Mouse (Mus musculus): ENCODE measurements around the gene Ap5m1.
"Not testable (repeated sequence)": the region's sequence is repeated elsewhere in the genome, so short reads cannot be mapped to it uniquely, and the experiment has no call there.

Ap5m1 gene

DNA sequence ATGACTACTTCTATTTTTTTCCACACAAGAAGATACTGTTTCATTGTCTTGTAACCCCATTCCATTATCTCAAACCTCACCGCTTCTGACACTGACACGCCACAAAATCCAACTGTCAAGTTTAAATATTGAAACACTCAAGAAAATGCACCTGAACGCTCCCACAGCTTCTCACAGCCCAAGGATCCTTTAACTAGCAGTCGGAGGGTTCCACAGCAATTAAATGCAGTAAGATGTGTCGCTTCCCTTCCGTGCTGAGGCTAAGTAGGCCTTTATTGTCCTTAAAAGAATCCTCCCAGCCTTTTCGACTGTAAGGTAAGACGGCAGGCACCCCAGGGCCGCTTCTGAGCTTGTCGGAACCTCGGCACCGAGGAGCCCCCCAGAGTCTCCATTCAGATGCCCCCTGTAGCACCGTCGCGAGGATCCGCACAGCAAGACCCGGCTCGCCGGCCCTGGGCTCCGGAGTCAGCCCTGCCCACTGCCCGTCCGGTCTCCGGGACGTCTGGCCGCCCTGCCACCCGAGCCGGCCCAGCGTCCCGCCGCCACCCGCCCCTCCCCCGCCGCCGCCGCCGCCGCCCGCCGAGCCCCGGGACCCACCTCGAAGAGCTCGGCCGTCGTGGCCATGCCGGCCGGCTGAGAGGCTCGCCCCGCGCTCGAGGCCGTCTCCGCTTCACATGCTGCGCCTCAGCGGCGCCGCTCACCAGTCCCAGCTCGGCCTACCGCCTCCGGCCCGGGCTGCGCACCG, at the start of gene Ap5m1:
Gene Ap5m1, plus strand, starts transcription at position 569 of the 745 bp plus-strand sequence.
- in situ Hi-C loops (cut with MseI, MboI), result no loop called here

DNA sequence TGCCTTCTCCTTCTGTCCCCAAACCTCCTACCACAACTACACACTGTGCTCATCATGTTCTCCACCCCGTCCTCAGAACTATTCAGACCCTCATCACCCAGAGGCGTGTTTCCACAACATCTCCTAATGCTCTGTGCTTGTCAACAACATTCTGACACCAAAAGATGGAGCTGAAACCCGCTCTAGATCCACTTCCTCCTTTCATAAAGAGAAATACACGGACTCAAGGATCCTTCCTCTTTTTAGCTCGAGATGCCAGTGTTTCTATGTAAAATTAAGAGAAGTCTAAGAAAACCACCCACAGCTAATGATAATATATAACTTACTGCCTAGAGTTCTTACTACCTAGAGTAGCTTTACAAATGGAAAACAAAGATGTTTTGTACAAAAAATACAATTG, 46.1 kb upstream of the Ap5m1 start:
- in situ Hi-C loops (cut with MseI, MboI), result no loop called here

DNA sequence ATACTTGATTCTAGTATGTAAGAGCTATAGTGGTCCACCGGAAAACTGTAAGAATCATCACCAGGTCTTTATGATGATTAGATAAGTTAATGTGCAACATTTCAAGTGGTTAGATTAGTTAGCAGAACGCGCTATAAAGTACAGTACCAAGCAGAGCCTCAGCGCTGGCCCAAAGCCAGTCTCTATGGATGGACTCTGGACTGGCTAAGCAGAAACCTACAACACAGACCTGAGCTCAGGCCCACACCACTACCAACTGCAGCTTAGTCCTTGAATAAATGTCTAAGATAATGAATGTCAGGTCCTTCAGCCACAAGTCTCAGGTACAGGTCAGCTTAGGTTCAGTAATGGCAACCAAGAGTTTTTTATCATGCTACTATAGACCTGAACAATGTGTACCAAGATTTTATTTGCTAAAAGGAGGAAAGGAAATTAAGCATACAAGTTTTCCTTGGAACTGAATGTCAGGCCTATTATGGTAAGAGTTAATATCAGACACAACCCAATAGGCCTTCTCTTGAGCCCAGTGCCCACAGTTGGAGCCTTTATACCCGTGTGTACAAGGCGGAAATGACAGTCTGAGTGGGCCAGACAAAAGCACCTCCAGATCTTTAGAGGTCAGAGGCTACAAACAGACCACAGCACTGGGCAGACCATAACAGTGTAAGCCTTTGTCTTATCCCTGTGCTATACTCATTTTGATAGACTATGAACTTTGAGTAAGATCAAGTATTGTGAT, 38.7 kb upstream of the Ap5m1 start:
- in situ Hi-C loops (cut with MseI, MboI), result no loop called here

DNA sequence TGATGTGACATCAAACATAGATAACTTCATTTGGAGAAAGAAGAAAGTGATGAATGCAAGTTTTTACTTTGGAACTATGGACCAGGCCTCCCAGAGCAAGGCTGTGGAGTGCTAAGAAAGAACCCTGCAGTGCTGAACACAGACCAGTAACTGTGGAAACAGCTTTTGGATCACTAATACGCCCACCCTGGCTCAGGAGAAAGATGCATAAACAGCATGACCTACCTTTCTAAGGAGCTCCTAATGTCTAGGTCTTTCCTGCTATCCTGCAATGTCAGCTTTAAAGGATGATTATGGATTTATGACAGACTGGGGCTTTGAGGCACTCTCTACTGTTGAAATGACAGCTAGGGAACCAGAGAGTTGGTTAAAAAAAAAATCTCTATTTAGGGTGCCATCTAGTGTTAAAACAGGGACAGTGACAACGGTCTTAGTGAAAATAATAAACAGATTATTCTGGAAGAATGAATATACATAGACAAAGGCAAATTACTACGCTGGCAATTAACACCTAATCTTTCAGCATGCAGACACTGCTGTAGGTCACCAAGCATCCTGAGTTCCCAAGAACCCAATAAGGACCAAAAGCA, 38.0 kb upstream of the Ap5m1 start:
- in situ Hi-C loops (cut with MseI, MboI), result no loop called here

DNA sequence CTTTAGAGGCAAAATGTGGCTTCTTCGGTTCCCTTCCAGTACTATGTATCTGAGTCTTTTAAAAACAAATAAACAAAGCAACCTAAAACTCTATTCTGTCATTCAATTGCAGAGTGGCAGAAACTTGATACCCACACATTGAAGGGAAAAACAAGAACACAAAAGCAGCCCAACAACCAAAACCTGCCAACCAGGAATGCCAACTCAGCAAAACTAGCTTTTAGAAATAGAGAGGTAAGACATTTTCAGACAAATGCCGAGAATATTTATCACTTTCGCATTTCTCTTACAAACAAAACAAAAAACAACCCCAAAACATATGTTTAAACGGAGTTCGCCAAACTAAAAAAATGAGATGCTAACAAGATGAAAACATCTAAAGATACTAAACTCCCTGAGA, 36.9 kb upstream of the Ap5m1 start:
- in situ Hi-C loops (cut with MseI, MboI), result no loop called here

DNA sequence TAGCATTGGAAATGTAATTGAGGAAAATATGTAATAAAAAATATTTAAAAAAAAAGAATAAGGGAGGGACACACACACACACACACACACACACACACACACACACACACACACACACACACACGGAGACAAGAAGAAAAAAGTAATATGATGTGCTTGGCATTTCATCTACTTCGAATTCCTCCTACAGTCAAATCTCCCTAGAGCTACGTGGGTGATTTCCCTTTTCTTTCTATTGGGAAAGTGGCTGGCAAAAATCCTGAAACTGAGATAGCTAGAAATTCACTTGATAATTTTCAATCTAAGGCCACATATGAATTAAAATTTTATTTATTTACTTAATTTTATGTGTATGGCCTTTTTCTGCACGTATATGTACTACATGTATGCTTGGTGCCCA, 20.3 kb upstream of the Ap5m1 start:
- in situ Hi-C loops (cut with MseI, MboI), result no loop called here

DNA sequence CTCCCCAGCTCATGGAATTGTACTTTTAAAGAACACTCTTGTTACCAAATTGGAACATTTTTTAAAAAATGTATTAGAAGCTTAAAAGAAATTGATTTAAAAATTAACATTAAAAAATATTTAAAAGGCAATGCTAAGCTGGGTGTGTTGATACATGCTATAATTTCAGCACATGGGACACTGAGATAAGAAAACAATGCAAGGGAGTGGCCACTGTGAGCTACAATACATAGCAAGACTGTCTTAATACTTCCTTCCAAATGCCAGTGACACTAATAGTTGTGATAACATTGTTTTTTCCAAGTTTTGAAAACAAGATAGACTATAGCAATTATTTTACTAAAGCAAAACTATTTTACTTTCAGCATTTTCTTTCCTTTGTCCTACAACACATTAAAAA, 16.4 kb upstream of the Ap5m1 start:
- in situ Hi-C loops (cut with MseI, MboI), result no loop called here

DNA sequence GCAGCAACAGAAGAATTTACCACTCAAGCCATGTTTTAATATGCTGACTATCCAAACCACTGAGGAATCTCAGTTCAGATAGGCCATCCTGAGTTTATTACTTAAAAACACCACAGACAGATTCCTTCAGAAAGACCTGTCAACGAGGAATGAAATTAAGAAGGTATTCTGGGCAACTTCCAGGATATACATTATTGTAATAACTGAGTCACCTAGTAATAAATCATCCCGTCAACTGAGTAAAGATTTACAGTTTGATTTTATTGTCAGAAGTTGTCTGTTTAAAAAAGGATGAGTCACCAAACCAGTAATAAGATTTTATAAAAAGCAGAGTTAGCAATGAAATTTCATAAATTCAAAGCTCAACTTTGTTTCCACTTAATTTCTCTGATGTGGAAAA, 2.1 kb upstream of the Ap5m1 start:
- in situ Hi-C loops (cut with MseI, MboI), result no loop called here

DNA sequence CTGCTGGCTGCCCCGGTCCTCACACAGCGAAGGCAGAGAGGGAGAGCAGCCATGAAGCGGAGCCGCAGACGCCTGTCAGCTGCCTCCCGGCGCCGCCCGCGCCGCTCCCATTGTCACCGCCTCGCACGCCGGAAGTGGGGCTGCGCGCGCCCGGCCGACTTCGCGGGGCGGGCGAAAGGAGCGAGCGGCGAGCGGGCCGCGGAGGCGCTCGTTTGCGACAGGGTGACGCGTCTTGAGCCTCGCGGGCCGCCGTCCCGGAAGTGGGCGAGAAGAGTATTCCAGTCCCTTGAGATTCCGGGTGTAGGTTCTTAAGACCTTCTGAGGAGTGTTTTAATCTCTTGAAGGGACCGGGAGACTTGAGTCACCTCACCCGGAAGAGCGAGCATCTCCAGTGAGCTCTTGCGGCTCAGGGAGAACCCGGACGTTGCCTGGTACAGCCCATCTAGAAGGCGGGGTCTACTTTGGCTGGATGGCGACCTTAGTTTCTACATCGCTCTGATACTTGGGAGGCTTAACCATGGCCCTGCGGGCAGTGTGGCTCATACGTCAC, 452 bp downstream of the Ap5m1 start, which contains the start of gene Exoc5:
Gene Exoc5, minus strand, starts transcription at position 380 of the 550 bp plus-strand sequence.
- in situ Hi-C loops (cut with MseI, MboI), result no loop called here

DNA sequence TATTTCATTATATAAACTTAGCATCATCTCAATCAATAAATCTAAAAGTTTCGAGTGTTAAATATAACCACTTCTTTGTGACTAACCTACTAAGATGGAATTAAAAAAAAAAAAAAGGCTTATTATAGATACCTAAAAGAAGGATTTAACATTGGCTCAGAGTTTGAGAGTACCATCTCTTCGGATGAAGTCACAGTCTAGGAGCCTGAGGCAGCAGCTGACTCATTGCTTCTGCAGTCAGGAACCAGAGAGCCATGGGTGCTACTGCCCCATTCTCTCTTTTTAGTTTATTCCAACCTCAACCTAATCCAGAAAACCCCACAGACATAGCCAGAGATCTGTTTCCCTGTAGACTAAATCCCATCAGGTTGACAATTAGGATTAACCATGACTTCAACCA, 6.9 kb downstream of the Ap5m1 start:
- in situ Hi-C loops (cut with MseI, MboI), result no loop called here

DNA sequence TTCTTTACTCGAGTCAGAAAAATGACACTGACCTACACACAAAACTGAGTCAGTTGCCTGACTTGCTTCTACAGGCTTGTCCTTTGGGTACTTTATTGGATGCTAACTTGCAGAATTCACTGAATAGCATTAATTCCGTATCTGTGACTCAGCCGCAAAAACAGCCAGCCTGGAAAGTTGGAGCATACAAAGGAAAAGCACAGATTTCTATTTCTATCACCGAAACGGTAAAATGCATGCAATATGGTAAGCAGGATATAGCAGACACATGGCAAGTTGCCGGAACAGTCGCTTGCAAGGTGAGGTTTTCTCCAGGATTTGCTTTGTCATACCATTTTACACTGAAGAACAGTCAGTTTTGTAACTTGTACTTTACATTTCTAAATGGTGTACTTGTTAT, 8.0 kb downstream of the Ap5m1 start:
- in situ Hi-C loops (cut with MseI, MboI), result no loop called here

DNA sequence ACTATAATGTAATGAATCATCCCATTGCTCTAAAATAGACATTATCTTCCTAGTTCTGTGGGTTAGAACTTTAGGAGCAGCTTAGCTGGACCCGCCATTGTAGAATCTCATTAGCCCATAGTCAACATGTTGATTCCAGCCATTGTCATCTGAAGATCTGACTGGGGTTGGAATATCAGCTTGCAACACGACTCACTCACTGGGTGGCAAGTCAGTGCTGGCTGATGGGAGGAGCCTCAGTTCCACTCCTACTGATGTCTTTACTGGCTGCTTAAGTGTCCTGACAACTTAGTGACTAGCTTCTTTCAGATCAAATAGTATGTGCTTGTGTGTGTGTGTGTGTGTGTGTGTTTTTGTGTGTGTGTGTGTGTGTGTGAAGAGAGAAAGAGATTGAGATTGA, 8.5 kb downstream of the Ap5m1 start:
- in situ Hi-C loops (cut with MseI, MboI), result no loop called here

DNA sequence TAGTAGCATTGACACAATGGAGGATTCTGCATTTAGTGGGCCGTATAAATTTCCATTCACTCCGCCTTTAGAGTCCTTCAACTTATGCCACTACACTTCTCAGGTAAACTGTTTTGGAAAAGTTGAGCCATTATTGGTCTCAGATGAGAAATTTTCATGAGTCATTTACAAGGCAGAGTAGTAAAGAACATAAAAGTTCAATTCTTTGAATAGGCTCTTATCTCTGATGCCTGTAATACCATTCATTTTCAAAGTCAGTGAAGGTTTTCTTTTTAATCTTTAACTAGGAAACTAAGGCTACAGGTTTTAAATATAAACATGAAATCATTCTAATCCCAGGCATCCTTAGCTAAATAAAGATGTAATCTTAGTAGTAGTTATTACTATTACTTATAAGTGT, 12.9 kb downstream of the Ap5m1 start:
- in situ Hi-C loops (cut with MseI, MboI), result no loop called here

DNA sequence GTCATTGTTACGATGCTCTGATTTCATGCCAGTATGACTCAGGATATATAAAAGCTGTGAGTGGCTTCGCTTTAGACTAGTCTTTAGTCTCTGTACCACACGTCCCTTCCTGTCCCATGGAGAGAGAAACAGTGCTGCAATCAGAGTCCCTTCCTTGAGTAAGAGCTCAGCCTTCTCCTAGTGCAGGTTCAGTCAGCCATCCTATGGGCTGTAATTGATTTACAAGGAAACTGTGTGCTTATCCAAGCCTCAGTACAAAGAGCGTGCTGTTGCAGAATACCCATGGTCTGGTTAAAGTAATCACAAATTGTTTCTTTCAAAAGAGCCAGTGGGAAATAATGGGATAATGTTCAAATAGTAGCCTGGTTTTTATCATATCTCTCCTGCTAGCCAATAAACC, 20.6 kb downstream of the Ap5m1 start:
- in situ Hi-C loops (cut with MseI, MboI), result no loop called here

DNA sequence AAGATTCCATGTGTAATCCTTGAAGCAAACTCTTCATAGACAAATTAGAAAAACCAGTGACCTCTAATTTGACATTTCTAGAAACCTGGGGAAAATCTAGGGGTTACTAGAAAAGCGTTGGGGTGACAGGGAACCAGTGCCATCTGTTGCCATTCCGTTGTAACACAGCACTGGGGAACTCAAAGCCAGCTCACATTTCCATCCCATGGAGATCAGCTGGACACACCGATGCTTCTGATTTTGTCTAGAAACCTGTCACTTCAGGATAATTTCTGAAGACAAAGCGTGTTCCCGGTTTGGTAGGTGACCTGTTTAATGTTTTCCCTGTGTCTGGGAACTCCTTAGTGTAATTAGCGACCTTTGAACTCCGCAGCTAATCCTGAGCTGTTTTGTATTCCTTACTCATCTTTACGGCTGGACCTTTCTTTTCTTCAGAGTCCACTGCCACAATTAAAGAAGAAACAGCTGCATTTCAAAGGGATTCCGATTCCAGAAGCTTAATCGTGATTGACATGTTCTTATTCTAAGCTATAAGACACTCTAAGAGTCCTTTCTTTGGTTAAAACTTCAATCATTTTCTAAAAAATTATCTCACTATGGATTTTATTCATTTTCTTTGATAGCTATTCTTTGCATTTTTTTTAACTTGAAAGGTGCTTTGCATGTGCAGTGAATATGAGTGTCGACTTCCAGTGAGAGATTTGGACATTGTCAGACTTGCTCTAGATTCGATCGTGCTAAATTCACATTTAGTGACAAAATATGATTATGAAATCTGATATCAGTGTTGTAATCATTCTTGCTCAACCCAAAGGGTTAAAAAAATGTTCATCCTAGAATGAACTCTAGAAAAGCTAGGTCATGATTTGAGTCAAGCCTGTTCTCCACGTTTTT, 22.5 kb downstream of the Ap5m1 start:
- in situ Hi-C loops (cut with MseI, MboI), result no loop called here

DNA sequence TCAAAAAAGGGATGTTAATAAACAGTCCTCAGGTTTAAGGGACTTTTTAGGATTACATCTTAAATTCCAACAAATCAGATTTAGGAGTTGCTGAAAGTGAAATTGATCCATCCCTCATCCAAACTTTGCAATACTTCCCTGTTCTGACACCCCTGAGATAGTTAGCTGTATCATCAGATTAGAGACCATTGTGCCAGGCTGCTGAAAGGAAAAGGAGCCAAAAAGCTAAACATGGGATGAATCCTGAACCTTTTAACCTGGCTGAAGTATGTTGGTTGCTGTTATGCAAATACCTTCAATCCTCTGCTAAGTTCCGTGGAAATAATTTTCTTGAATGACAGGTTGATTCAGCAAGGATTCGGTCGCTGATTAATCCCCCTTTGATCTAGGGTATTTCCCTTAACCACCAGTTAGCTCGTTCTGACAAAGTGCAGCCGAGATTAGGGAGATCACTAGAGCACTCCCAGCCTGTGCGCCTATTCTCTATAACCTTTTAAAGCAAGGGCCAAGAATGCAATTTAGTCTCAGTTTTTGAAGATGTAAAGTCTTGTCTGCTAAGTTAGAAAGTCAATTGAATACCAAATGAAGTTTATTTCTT, 23.7 kb downstream of the Ap5m1 start:
- in situ Hi-C loops (cut with MseI, MboI), result no loop called here

DNA sequence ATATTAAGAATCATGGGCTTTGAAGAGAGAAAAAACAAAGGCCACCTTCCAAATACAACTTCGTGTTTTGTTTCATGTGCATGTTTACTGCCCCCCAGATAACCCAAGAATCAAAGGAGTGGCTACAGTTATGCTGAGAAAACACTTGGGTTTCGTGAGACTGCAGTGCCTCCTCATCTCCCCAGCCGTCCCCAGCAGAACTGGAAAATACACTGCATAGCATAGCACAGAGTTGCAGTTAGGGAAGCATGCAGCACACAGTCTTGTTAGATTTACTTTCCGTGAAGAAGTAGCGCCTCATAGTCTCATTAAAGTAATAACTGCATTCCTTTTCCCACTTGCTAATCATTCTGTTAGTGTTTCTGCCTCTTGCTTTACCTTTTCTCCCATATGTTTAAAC, 24.2 kb downstream of the Ap5m1 start:
- in situ Hi-C loops (cut with MseI, MboI), result no loop called here

DNA sequence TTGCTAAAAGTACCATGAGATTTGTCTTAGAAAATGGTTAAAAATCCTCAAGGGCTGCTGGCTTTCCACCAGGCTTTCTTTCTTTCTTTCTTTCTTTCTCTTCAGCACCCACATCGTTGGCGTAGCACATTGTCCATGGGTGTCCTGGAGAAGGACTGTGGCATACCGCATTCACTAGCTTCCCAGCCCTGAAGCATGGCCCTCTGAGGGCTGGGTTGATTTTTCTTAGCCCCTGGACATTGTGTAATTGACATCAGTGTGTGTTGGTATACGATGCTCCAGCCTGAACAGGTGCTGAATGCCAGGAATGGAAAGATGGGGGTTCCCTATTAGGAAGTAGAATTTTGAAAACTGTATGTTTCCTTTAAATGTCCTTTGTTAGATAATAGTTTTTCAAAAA, 25.4 kb downstream of the Ap5m1 start:
- in situ Hi-C loops (cut with MseI, MboI), result no loop called here

DNA sequence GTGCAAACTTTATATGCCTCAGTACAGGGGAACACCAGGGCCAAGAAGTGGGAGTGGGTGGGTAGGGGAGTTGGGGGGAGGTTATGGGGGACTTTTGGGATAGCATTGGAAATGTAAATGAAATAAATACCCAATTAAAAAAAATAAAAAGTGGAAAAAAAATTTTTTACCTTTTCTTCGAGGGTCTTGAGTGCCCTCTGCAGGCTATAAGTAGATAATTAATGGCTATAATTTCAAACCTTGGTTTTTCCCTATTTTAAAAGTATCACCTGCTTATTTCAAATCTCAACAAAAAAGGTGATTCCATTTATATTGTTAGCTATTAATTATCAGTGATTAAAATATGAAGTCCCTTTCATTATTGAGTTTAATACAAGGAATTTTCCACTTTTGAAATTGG, 25.9 kb downstream of the Ap5m1 start:
- in situ Hi-C loops (cut with MseI, MboI), result not testable (repeated sequence)

DNA sequence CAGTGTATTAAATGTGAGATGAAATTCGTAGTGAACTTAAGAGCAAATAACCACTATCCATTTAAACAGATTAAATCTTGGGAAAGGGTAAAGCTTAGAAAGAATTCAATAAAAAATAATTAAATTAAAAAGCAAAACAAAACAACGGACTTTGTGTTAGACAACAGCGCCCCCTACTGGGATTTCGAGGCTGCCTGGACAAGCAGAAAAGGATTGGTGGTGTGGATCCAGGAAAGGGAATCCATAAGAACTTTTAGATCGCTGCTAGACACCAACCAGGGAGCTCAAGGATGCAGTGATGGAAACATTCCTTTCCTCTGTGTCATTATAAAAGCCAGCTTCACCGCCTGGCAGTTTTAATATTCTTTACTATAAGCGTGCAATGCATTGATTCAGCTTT, 52.5 kb downstream of the Ap5m1 start:
- in situ Hi-C loops (cut with MseI, MboI), result no loop called here

DNA sequence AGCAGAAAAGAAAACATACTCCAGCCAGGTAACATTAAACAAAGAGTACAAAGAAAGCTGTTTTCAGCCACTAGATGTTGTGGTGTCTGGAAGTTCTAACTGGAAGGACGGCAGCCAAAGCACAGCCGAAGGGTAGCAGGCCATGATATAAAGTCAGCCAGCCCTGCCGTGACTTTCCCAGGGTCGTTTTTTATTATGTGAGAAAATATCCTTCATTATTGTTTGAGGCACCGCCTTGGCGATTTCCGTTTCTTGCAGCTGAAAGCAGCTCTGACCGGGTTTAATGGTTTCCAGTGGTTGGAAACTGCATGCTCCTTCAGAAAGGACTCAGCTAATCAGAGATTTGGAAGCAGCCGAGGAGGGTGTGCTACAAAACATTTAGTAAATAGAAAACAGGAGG, 55.8 kb downstream of the Ap5m1 start:
- in situ Hi-C loops (cut with MseI, MboI), result no loop called here

Data from mouse trophoblast stem cell (cell line).